Mouse (Mus musculus): ENCODE measurements around the gene Stpg4.

DNA sequence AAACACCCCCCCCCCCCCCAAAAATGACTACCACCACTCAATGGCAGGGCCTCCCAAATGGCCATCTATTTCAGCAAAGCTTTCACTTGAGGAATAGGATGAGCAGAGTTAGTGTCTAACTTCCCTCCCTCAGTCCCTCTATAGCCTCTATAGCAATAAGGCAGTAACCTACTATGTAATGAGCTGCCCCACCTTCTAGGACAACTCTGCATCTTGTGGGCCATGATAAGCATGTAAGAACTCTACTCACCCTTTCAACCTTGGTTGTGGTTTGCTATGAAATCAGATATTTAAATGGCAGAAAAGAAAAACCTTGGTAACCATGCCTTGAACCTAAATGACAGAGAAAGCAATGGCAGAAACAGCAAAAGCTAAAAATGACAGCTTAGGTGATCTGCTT lies 4.8 kb upstream of the Stpg4 start:
- TF ChIP-seq CTCF (conservative IDR thresholded peaks at IDR 0.05; ENCODE audit: insufficient read depth, insufficient read length, low read depth, low read length) (no peak), POLR2A (IDR thresholded peaks at IDR 0.05; ENCODE audit: low read depth, low read length) (no peak)

All from kidney, adult 2 months (tissue).